Mouse (Mus musculus): ENCODE results near the gene Tenm1. TPM values are rescaled to one million over a fixed set of nuclear protein-coding genes. Genes with fewer than 3 reads are reported as not detected.

Tenm1 gene
- polyA plus RNA-seq (2012; ENCODE audit: insufficient read depth, insufficient read length, missing spikeins), result not detected in 2 replicates

DNA sequence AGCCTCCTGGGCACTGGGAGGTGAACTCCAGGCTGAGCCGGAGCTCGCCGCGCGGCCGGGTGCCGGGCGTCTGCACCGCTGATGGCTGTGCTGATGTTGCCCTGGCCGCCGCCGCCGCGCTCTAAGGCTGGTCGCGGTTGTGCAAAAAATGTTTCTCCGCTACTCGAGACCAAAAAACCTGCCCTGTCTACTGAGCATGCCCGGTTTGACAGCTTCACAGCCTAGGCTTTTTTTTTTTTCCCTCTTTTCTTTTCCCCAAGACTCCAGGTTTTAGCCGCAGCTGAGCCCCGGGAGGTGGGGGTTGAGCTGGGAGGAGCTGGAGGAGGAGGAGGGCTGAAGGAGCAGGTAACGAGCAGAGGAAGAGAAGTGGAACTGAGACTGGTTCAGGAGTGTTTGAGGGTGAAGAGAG lies at the start of gene Tenm1:
Gene Tenm1 (minus strand): TSS at position 272 of the 409 bp plus-strand sequence.
- H3K27ac ChIP-seq (ENCODE audit: insufficient read depth, low read depth, low read length), result no peak within 1 kb of the TSS
- no peak for TF ChIP-seq CTCF (IDR thresholded peaks at IDR 0.05; ENCODE audit: low read depth, low read length)
- TF ChIP-seq POLR2A (IDR thresholded peaks at IDR 0.05; ENCODE audit: borderline replicate concordance, low read depth, low read length), result no peak
- no peak within 1 kb of the TSS for H3K4me3 ChIP-seq (ENCODE audit: insufficient read depth, low read length)
- no peaks in the 10 kb centered on the region for H3K4me1 ChIP-seq (ENCODE audit: control insufficient read depth, insufficient read depth, low read length)

DNA sequence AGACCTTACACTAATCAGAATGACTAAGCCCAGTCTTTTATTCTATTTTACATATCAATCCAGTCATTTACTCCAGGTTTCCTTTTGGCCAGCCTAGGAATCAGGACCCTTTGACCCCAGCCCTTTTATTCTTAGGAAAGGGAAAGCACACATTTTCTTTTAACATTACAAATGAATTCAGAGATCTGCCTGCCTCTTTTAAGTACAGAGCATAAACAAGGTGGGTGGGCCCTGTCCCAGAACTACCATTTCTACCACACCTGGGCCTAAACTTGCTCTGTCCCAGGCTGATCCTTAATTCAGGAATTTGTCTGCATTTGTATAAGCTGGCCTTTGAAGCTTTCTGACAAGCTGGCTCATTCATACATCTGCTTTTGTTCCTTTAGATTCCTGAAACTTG lies 38.4 kb upstream of the Tenm1 start:
- no peaks in the 10 kb centered on the region for H3K4me1 ChIP-seq (ENCODE audit: control insufficient read depth, insufficient read depth, low read length)
- no peak for TF ChIP-seq CTCF (IDR thresholded peaks at IDR 0.05; ENCODE audit: low read depth, low read length)
- TF ChIP-seq POLR2A (IDR thresholded peaks at IDR 0.05; ENCODE audit: borderline replicate concordance, low read depth, low read length), result no peak
- H3K4me3 ChIP-seq (ENCODE audit: insufficient read depth, low read length), result no peak overlapping the region
- no peak overlapping the region for H3K27ac ChIP-seq (ENCODE audit: insufficient read depth, low read depth, low read length)

DNA sequence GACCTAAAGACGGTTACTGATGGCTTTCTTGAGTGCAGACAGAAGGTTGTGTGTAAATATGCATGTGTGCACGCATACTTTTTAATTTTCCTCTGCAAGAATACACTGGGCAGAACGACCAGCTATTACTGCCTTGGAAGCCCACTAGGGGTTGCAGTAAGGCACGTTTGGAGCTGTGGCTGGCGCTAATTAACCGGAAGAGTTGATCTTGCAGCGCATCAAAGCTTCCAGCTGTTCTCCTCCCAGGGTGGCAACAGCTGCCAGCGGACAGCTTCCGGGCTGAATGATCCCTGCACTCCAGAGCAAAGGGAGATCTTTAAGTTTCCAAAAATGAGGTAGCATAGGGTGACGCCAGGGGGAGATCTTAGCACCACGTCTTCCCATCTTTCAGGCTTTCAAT lies 1.7 kb upstream of the Tenm1 start:
- no peak overlapping the region for H3K27ac ChIP-seq (ENCODE audit: insufficient read depth, low read depth, low read length)
- no peaks in the 10 kb centered on the region for H3K4me1 ChIP-seq (ENCODE audit: control insufficient read depth, insufficient read depth, low read length)
- H3K4me3 ChIP-seq (ENCODE audit: insufficient read depth, low read length), result no peak overlapping the region
- TF ChIP-seq POLR2A (IDR thresholded peaks at IDR 0.05; ENCODE audit: borderline replicate concordance, low read depth, low read length), result no peak
- TF ChIP-seq CTCF (IDR thresholded peaks at IDR 0.05; ENCODE audit: low read depth, low read length), result no peak

DNA sequence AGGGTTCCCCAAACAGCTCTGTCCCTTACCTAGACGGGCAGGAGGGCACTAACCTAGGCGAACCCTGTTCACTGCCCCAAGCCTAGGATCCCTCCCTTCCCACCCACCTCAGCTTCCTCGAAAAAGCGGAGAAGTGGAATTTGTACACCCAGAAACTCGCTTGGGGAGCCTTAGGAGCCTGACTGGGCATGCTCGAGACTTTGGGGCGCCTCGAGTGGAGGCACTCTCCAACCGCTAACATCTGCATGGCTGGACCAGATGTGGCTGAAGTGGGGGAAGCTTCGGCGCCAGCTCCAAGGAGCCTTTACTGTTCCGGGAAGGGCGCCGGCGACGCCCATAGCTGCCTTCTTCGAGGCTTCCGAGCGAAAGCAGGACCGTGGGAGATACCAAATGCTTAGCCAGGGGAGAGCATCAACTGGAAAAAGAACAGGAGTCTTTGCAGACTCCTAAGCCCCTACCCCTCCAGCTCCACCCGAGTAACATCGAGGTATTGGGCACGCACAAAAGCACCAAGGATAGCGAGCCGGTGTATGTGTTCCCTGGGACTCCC lies 1.1 kb upstream of the Tenm1 start:
- Histone ChIP-seq H3K4me3 (ENCODE audit: insufficient read depth, low read length) (no peak overlapping the region), H3K27ac (ENCODE audit: insufficient read depth, low read depth, low read length) (no peak overlapping the region), H3K4me1 (ENCODE audit: control insufficient read depth, insufficient read depth, low read length) (no peaks in the 10 kb centered on the region)
- no peak for TF ChIP-seq POLR2A (IDR thresholded peaks at IDR 0.05; ENCODE audit: borderline replicate concordance, low read depth, low read length)
- no peak for TF ChIP-seq CTCF (IDR thresholded peaks at IDR 0.05; ENCODE audit: low read depth, low read length)

DNA sequence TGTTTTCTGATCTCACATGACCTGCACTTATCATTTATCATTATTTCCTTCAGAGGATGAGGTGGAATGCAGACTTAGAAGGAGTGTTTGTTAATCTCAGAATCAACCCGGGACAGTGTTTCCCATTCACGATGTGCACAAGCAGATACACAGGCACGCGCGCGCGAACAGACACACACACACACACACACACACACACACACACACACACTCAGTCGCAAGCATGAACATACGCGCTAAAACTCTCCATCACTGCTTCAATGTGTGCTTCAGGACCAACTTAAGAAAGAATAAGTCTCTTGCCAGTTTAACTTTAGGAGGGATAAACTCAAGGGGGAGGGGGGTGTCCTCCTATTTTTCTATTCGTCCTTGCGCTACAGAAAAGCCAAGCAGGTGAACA lies 411 bp upstream of the Tenm1 start:
- TF ChIP-seq CTCF (IDR thresholded peaks at IDR 0.05; ENCODE audit: low read depth, low read length) (no peak), POLR2A (IDR thresholded peaks at IDR 0.05; ENCODE audit: borderline replicate concordance, low read depth, low read length) (no peak)
- no peak overlapping the region for H3K27ac ChIP-seq (ENCODE audit: insufficient read depth, low read depth, low read length)
- H3K4me1 ChIP-seq (ENCODE audit: control insufficient read depth, insufficient read depth, low read length), result no peaks in the 10 kb centered on the region
- no peak overlapping the region for H3K4me3 ChIP-seq (ENCODE audit: insufficient read depth, low read length)

DNA sequence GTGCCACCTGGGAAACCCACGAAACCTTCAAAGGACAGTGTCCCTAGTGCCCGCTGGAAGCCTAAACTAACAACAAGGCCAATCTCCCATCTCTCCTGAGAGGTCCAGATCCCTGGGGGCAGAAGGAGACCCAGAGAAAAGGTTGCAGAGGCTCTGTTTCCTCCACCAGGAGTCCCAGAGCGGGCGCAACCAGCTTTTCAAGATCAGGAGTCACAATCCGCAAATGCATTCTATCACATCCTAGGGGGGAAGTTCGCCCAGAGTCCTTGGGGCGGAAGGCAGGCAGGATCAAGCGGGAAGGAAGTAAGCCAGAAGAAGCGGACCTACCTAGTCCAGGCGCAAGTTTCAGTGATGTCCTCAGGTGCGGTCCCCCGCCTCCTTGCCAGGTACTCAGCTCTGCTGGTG lies 963 bp downstream of the Tenm1 start:
- Histone ChIP-seq H3K4me1 (ENCODE audit: control insufficient read depth, insufficient read depth, low read length) (no peaks in the 10 kb centered on the region), H3K27ac (ENCODE audit: insufficient read depth, low read depth, low read length) (no peak overlapping the region), H3K4me3 (ENCODE audit: insufficient read depth, low read length) (no peak overlapping the region)
- TF ChIP-seq POLR2A (IDR thresholded peaks at IDR 0.05; ENCODE audit: borderline replicate concordance, low read depth, low read length) (no peak), CTCF (IDR thresholded peaks at IDR 0.05; ENCODE audit: low read depth, low read length) (no peak)

DNA sequence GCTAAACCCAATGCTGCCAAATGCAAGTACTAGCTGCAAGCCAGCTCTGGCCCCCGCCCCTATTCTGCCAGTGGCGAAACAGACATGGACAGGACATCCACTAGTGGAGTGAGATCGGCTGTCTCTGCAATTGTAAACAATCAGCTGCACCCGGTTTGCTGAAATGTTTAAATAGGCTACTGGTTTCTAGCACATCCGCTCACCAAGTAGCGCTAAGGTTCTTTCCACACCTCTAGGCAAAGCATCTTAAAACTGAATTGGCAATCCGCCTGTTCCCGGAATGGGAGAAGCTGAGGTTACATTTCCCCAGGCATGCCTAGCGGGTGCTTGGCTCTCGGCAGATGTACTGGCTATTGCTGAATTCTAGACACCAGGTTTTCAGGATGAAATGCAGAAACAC lies 1.8 kb downstream of the Tenm1 start:
- H3K27ac ChIP-seq (ENCODE audit: insufficient read depth, low read depth, low read length), result no peak overlapping the region
- TF ChIP-seq POLR2A (IDR thresholded peaks at IDR 0.05; ENCODE audit: borderline replicate concordance, low read depth, low read length), result no peak
- no peak for TF ChIP-seq CTCF (IDR thresholded peaks at IDR 0.05; ENCODE audit: low read depth, low read length)
- no peak overlapping the region for H3K4me3 ChIP-seq (ENCODE audit: insufficient read depth, low read length)
- H3K4me1 ChIP-seq (ENCODE audit: control insufficient read depth, insufficient read depth, low read length), result no peaks in the 10 kb centered on the region

DNA sequence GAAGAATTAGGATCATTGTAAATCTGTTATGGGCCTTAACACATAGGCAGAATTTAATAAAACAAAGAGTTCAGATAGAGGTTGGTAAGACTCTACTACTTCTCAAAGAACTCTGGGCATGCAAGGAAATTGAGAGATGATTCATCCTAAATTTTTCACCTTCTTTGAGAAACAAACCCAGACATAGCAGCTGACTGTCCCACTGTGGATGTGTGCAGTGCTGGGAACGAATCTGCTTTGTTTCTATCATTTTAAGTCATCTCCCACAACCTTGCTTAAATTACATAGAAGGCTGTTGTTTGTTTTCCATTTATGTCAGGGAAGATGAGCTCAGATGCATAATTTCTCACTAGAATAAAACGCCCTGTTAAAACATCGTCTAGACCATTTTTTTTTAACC lies 31.0 kb downstream of the Tenm1 start:
- H3K4me1 ChIP-seq (ENCODE audit: control insufficient read depth, insufficient read depth, low read length), result no peaks in the 10 kb centered on the region
- H3K27ac ChIP-seq (ENCODE audit: insufficient read depth, low read depth, low read length), result no peak overlapping the region
- H3K4me3 ChIP-seq (ENCODE audit: insufficient read depth, low read length), result no peak overlapping the region
- TF ChIP-seq CTCF (IDR thresholded peaks at IDR 0.05; ENCODE audit: low read depth, low read length) (no peak), POLR2A (IDR thresholded peaks at IDR 0.05; ENCODE audit: borderline replicate concordance, low read depth, low read length) (no peak)

DNA sequence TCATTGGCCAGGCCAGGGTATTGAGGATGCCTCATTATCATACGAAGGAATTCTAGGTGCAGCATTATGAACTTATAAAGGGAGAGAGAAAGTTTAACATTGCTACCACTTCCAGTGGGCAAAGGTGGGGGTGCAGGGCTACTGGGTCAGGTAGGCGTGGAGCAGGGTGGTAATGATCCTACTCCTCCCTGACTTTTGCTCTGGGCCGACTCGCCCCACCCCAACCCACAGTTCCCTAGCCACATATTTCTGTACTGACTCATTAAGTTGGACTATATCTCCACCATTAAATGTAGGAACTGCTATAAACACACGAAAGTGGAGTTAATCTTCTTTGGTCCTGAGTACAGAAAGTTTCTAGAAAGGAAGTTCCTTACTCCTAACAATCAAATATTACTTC lies 40.8 kb downstream of the Tenm1 start:
- Histone ChIP-seq H3K4me3 (ENCODE audit: insufficient read depth, low read length) (no peak overlapping the region), H3K4me1 (ENCODE audit: control insufficient read depth, insufficient read depth, low read length) (no peaks in the 10 kb centered on the region), H3K27ac (ENCODE audit: insufficient read depth, low read depth, low read length) (no peak overlapping the region)
- no peak for TF ChIP-seq CTCF (IDR thresholded peaks at IDR 0.05; ENCODE audit: low read depth, low read length)
- no peak for TF ChIP-seq POLR2A (IDR thresholded peaks at IDR 0.05; ENCODE audit: borderline replicate concordance, low read depth, low read length)

DNA sequence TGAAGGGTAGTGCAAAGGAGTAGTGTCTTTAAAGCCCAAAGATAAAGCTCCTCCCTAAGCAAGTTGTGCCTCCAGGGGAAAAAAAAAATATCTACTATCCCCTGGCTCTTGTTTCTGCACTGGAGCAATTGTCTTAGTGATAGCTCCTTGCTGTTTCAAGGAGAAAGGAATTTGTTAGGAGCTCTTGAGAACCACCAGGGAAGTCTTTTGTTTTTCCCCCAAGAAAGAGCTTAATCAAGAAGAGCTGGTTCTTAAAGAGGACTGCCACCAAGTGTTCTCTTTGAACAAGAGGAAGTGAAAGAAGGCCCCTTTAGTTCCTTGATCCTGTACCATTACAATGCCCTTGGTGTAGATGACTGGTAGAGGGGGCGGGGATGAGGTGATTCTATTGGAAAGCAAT lies 56.4 kb downstream of the Tenm1 start:
- Histone ChIP-seq H3K27ac (ENCODE audit: insufficient read depth, low read depth, low read length) (no peak overlapping the region), H3K4me1 (ENCODE audit: control insufficient read depth, insufficient read depth, low read length) (no peaks in the 10 kb centered on the region), H3K4me3 (ENCODE audit: insufficient read depth, low read length) (no peak overlapping the region)
- no peak for TF ChIP-seq CTCF (IDR thresholded peaks at IDR 0.05; ENCODE audit: low read depth, low read length)
- TF ChIP-seq POLR2A (IDR thresholded peaks at IDR 0.05; ENCODE audit: borderline replicate concordance, low read depth, low read length), result no peak

DNA sequence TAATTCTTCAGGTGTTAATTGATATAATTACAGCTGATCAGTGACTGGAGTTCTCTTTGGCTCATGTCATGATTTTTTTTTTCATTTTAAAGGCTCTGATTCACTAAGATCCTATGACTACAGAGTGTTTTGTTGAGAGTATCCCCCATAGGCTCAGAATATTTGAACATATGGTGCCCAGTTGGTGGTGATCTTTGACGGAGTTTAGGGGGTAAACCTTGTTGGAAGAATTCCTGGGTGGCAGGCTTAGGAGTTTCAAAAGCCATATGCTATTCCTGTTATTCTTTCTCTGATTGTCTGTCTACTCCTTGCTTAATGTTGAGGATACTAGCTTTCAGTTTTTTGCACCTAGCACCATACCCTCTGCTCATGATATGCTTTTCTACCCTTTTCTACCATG lies 109.6 kb downstream of the Tenm1 start:
- no peak for TF ChIP-seq POLR2A (IDR thresholded peaks at IDR 0.05; ENCODE audit: borderline replicate concordance, low read depth, low read length)
- no peak for TF ChIP-seq CTCF (IDR thresholded peaks at IDR 0.05; ENCODE audit: low read depth, low read length)
- H3K4me3 ChIP-seq (ENCODE audit: insufficient read depth, low read length), result no peak overlapping the region
- no peaks in the 10 kb centered on the region for H3K4me1 ChIP-seq (ENCODE audit: control insufficient read depth, insufficient read depth, low read length)
- no peak overlapping the region for H3K27ac ChIP-seq (ENCODE audit: insufficient read depth, low read depth, low read length)
